Mouse (Mus musculus) brain, embryonic 14.5 days (tissue): ENCODE measurements around the gene Plpp6.

Experiments
- CTCF ChIP-seq: fragments of 200-500 bp; IDR thresholded peaks from 2 replicates; pipeline ENCODE4 v1.5.1; 2012; ENCODE audit warnings: inconsistent platforms, mild to moderate bottlenecking, moderate library complexity, borderline replicate concordance; ENCODE audit not compliant: insufficient read depth, insufficient read length; ENCODE audit errors: extremely low read depth
- POLR2A ChIP-seq: fragments of 200-500 bp; IDR thresholded peaks from 2 replicates; pipeline ENCODE4 v1.6.1; 2012; ENCODE audit warnings: mild to moderate bottlenecking, inconsistent platforms, borderline replicate concordance; ENCODE audit not compliant: poor library complexity, insufficient read depth, insufficient read length, severe bottlenecking; ENCODE audit errors: extremely low read depth

GRCm38 (mm10) chr19:28929034-28929433 is 34.7 kb upstream of the Plpp6 start:
- TF ChIP-seq CTCF (no peak), POLR2A (no peak)
